In the genomic region with DNA sequence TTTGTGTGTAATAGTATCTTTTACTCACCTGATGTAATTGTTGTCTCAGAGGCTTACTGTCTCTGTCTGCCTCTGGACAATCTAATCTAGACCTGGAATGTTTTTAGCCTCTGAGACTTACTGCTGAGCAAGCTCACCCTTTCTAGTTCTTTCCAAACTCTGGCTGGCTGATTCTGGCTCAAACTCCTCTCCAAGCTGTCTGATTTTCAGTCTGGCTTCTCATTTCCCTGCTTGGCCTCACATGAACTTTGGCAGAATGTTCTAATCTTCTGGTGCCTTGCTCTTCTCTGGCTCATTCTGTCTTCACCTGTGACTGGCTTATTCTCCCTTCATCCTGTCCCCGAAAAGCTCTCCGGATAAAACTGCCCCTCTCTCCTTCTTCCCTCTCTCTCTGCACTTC, we compare ENCODE assay signal across 18 mouse cellular contexts. TPM values are rescaled to one million over a fixed set of nuclear protein-coding genes. Genes with fewer than 3 reads are reported as not detected.
DNase-seq lines count a peak whose midpoint lies in the region; ATAC-seq and TF ChIP-seq lines count a peak whose summit lies in the region.
"Had no signal": no experiment of that assay in that cellular context is flagged by ENCODE, and none has a peak within 500 bp of the region (broad histone marks: within the 10 kb centered on the region; RNA-seq: fewer than 3 reads in every experiment).

No protein-coding gene starts in this region.

- H3K4me3 ChIP-seq in forebrain, postnatal 0 days (ENCODE audit: low read depth, low read length): no peak overlapping the region
- H3K4me3 ChIP-seq in forebrain, embryonic 11.5 days (ENCODE audit: low read depth, low read length): no peak overlapping the region
- no peak overlapping the region for H3K4me3 ChIP-seq in heart, embryonic 10.5 days
- H3K4me3 ChIP-seq: forebrain, embryonic 13.5 days; heart, adult 2 months; hindbrain, embryonic 10.5 days; lung, embryonic 15.5 days; midbrain, embryonic 12.5 days had no signal

- H3K36me3 ChIP-seq in forebrain, postnatal 0 days (ENCODE audit: insufficient read depth): no peaks in the 10 kb centered on the region
- no peaks in the 10 kb centered on the region for H3K36me3 ChIP-seq in forebrain, embryonic 11.5 days (ENCODE audit: control insufficient read depth, insufficient read depth, low read length)
- 0 out of 2 replicates have a peak, but pooled peaks cover under 1% of the 10 kb centered on the region for H3K36me3 ChIP-seq in heart, embryonic 10.5 days
- H3K36me3 ChIP-seq: lung, embryonic 15.5 days; midbrain, embryonic 12.5 days had no signal

- H3K27me3 ChIP-seq in forebrain, postnatal 0 days (ENCODE audit: insufficient read depth, low read length): no peaks in the 10 kb centered on the region
- H3K27me3 ChIP-seq in forebrain, embryonic 11.5 days (ENCODE audit: control insufficient read depth, insufficient read depth, low read length): no peaks in the 10 kb centered on the region
- H3K27me3 ChIP-seq in heart, embryonic 10.5 days (ENCODE audit: insufficient read depth, poor library complexity, severe bottlenecking): no peaks in the 10 kb centered on the region
- H3K27me3 ChIP-seq: forebrain, embryonic 13.5 days; lung, embryonic 15.5 days; midbrain, embryonic 12.5 days had no signal

- 68% methylated on average over 2 of the region's 2 CpGs for WGBS in forebrain, postnatal 0 days
- WGBS in forebrain, embryonic 11.5 days: 76% methylated on average over 2 of the region's 2 CpGs
- WGBS in heart, embryonic 10.5 days: 69% methylated on average over 2 of the region's 2 CpGs

- intact Hi-C loops in heart, postnatal 25 days (cut with DNase I): no loop called here

- no peak overlapping the region for H3K4me2 ChIP-seq in forebrain, postnatal 0 days (ENCODE audit: low read depth)
- no peak overlapping the region for H3K4me2 ChIP-seq in forebrain, embryonic 11.5 days (ENCODE audit: low read depth, low read length, severe bottlenecking)
- H3K4me2 ChIP-seq: forebrain, embryonic 13.5 days; liver, embryonic 11.5 days; lung, embryonic 15.5 days; midbrain, embryonic 12.5 days had no signal

- ATAC-seq in forebrain, postnatal 0 days: no peak
- ATAC-seq in forebrain, embryonic 11.5 days (replicated peaks; ENCODE audit: low FRiP score): no peak
- ATAC-seq: forebrain, embryonic 13.5 days had no signal

- no peak overlapping the region for H3K9ac ChIP-seq in forebrain, postnatal 0 days
- H3K9ac ChIP-seq in forebrain, embryonic 11.5 days (ENCODE audit: low read length): no peak overlapping the region
- H3K9ac ChIP-seq: forebrain, embryonic 13.5 days; lung, embryonic 15.5 days; midbrain, embryonic 12.5 days had no signal

- TF ChIP-seq CTCF in forebrain, postnatal 0 days (IDR thresholded peaks at IDR 0.05; ENCODE audit: low read depth): no peak

- no peak overlapping the region for H3K27ac ChIP-seq in forebrain, postnatal 0 days (ENCODE audit: low read depth, low read length)
- no peak overlapping the region for H3K27ac ChIP-seq in forebrain, embryonic 11.5 days (ENCODE audit: low read depth, low read length)
- no peak overlapping the region for H3K27ac ChIP-seq in heart, embryonic 10.5 days
- H3K27ac ChIP-seq: forebrain, embryonic 13.5 days; heart, adult 2 months; hindbrain, embryonic 10.5 days; lung, embryonic 15.5 days; midbrain, embryonic 12.5 days had no signal

- DNase-seq in forebrain, postnatal 0 days: peak; percentile 8
- DNase-seq in forebrain, embryonic 11.5 days (ENCODE audit: low spot score): no peak
- peak; percentile 4 for DNase-seq in heart, postnatal 25 days (ENCODE audit: low spot score)
- no peak for DNase-seq in heart, embryonic 10.5 days (ENCODE audit: low spot score)
- DNase-seq in adipocyte (ENCODE audit: low spot score): peak; percentile 80
- DNase-seq in kidney, postnatal 14 days: peak; percentile 71
- DNase-seq in urinary bladder, postnatal 10 days (ENCODE audit: low spot score): no peak
- DNase-seq: adrenal gland, postnatal 25 days; cerebellum, postnatal 36 days; layer of hippocampus, postnatal 36 days; right cerebral cortex, postnatal 25 days; thymus, postnatal 14 days had no signal

- H3K9me3 ChIP-seq in forebrain, postnatal 0 days (ENCODE audit: low read length): no peaks in the 10 kb centered on the region
- no peaks in the 10 kb centered on the region for H3K9me3 ChIP-seq in forebrain, embryonic 11.5 days (ENCODE audit: control insufficient read depth, low read length)
- H3K9me3 ChIP-seq in heart, embryonic 10.5 days: no peaks in the 10 kb centered on the region
- H3K9me3 ChIP-seq: forebrain, embryonic 13.5 days; hindbrain, embryonic 10.5 days; lung, embryonic 15.5 days; midbrain, embryonic 12.5 days had no signal

- H3K4me1 ChIP-seq in forebrain, postnatal 0 days (ENCODE audit: insufficient read depth): no peaks in the 10 kb centered on the region
- peaks cover 6% of the 10 kb centered on the region; the same call in 1 of the 2 replicates for H3K4me1 ChIP-seq in forebrain, embryonic 11.5 days (replicated peaks; ENCODE audit: control insufficient read depth, insufficient read depth, low read length)
- peaks cover 9% of the 10 kb centered on the region for H3K4me1 ChIP-seq in heart, embryonic 10.5 days

RNA-seq across cellular contexts. Expression of a gene that starts 2.8 kb away (rescaled TPM):
- 38.2 and 50.3 TPM in 2 replicates for total RNA-seq in forebrain, postnatal 0 days (2014; rRNA removed)
- 52.7 and 59.3 TPM in 2 replicates for polyA plus RNA-seq in forebrain, postnatal 0 days (2015; fragmentation: Nextera tagmentation; extraction: Ambion mirVana)
- polyA plus RNA-seq in forebrain, embryonic 11.5 days (2014; fragmentation: Nextera tagmentation; extraction: Ambion mirVana): 71.4 and 88.1 TPM in 2 replicates
- 10 to 100 TPM; 33.9 to 35.9 TPM for total RNA-seq in heart, postnatal 25 days (2021)
- 52.4 and 56.6 TPM in 2 replicates for polyA plus RNA-seq in heart, embryonic 10.5 days (2016; fragmentation: Nextera tagmentation; extraction: Ambion mirVana)

RNA-seq across cellular contexts. Expression of a gene that starts 31.3 kb away (rescaled TPM):
- total RNA-seq in forebrain, postnatal 0 days (2014; rRNA removed): 60.7 and 63.3 TPM in 2 replicates
- 49.9 and 57.3 TPM in 2 replicates for polyA plus RNA-seq in forebrain, postnatal 0 days (2015; fragmentation: Nextera tagmentation; extraction: Ambion mirVana)
- polyA plus RNA-seq in forebrain, embryonic 11.5 days (2014; fragmentation: Nextera tagmentation; extraction: Ambion mirVana): 51.8 and 52.5 TPM in 2 replicates
- 10 to 100 TPM; 42.2 to 45.5 TPM for total RNA-seq in heart, postnatal 25 days (2021)
- 49.0 and 49.9 TPM in 2 replicates for polyA plus RNA-seq in heart, embryonic 10.5 days (2016; fragmentation: Nextera tagmentation; extraction: Ambion mirVana)

Comparison
In these comparisons a context has a peak if more than half of its experiments do, and no peak if none do; other contexts are left out.
1. DNase-seq: peak in forebrain, postnatal 0 days (single experiment), heart, postnatal 25 days (single experiment), adipocyte (single experiment) and kidney, postnatal 14 days (single experiment); none in forebrain, embryonic 11.5 days (single experiment), heart, embryonic 10.5 days (single experiment) and urinary bladder, postnatal 10 days (single experiment).